Mouse (Mus musculus): ENCODE data around the gene Gsta4. TPM values are rescaled to one million over a fixed set of nuclear protein-coding genes. Genes with fewer than 3 reads are reported as not detected.

The Gsta4 gene
- total RNA-seq, 2 experiments from 2014 or later: 81.4 to 87.9 TPM

DNA sequence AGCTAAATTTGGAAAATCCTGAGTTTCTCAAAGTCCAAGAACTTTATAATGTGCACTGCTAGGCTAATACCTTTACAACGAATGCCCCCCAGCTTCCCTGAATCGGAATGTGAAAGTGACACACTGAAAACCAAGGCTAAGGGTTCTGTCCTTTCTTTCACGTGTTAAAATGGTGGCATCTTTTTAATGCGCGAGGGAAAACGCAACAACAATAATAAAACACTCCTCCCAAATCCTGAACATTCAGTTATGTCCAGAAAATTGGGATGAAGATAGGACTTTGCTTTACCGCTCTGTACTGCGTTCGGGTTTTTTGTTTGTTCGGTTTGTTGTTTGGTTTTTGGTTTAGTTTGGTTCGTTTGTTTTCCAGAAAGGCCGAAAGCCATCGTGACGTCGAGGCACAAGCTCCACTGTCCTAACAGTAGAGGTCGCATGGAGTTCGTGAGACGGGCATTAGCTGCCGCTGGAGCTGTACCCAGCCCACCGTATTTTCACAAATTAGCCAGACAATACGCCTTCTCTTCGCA is 6.3 kb upstream of the Gsta4 start:
- intact Hi-C loops (cut with DNase I): loop anchor here (2.0 to 10.0 kb wide), 2 partner anchors 15 to 421 kb away; partner anchors contain the start of gene Gclc

DNA sequence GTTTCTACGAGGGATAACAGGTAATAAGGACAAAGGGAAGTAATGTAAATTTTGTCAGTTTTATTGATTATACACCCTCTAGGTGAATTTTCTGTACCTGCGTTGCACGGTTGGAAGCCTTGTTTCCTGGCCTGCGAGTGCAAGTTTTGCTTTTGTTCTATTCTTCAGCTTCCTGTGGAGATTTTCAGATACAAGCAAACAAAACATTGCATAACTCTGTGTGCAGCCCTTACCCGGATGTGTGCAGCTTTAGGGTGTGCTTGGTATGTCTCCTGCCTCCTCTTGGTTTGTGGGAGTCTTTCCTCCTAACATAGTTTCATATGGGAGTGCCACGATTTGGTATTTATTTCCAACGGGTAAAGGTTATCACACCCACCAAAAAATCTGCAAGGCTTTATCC is 5.7 kb upstream of the Gsta4 start:
- DNase-seq (ENCODE audit: low spot score): no peak
- intact Hi-C loops (cut with DNase I): loop anchor here (2.0 to 10.0 kb wide), 2 partner anchors 14 to 422 kb away; partner anchors contain the start of gene Gclc

More for the DNA sequence above, 6.3 kb upstream of the Gsta4 start:
- peak; percentile 28 for DNase-seq (ENCODE audit: low spot score)

DNA sequence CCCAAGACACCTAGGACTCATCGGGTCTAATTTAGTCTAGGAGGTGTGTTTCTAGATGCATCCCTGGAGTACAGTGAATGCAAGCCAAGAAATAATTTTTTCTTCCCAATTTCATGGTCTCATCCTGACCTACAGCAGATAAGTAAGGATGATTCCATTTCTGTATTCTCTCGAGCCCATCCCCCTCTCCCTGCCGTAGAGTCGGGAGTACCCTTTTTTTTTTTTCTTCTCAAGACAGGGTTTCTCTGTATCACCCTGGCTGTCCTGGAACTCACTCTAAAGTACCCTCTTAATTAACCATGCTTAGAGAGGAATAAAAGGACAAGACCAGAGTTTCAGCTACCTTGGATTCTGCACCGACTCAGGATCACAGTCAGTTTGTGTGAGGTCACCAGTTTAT is 4.4 kb upstream of the Gsta4 start:
- intact Hi-C loops (cut with DNase I): loop anchor here (10.0 kb wide), 1 partner anchor 423 kb away; the partner anchor contains the start of gene Gclc
- DNase-seq (ENCODE audit: low spot score): no peak

DNA sequence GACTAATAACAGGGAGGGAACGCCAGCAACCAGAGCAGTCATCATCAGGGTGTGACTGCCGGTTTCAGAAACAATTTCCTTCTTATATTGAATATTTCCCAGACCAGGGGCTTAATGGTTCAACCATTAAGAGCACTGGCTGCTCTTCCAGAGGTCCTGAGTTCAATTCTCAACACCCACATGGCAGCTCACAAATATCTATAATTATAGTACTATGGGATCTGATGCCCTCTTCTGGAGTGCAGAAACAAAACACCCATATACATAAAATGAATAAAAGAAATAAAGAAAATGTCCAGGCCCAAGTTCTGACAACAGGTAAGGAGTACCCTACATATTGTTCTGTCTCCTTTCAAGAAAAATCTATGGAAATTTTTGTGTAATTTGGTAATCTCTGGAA is 3.5 kb upstream of the Gsta4 start:
- no peak for DNase-seq (ENCODE audit: low spot score)
- intact Hi-C loops (cut with DNase I): loop anchor here (10.0 kb wide), 1 partner anchor 424 kb away; the partner anchor contains the start of gene Gclc

DNA sequence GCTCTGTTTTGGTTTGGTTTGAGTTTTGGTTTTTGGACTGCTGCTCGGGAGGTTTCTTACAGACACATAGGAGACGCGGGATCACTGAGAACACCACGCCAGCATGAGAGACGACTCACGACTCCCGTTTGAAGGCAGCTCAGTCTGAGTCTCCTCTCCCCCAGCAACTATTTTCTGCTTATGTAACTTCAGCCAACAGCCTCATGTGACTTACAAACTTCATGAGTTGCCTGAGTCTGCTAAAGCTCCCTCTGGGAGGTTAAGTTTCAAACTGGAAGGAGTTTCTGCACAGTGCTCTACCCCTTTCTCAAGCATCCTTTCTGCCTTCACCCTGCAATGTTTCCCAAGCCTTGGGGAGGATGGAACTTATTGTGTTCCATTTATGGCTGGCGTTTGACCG is 3.1 kb downstream of the Gsta4 start:
- intact Hi-C loops (cut with DNase I): no loop called here
- no peak for DNase-seq (ENCODE audit: low spot score)

- DNase-seq (ENCODE audit: low spot score): no peak
- intact Hi-C loops (cut with DNase I): no loop called here
Observed at GRCm38 (mm10) chr9:78188910-78189309, 6.3 kb downstream of the Gsta4 start.

DNA sequence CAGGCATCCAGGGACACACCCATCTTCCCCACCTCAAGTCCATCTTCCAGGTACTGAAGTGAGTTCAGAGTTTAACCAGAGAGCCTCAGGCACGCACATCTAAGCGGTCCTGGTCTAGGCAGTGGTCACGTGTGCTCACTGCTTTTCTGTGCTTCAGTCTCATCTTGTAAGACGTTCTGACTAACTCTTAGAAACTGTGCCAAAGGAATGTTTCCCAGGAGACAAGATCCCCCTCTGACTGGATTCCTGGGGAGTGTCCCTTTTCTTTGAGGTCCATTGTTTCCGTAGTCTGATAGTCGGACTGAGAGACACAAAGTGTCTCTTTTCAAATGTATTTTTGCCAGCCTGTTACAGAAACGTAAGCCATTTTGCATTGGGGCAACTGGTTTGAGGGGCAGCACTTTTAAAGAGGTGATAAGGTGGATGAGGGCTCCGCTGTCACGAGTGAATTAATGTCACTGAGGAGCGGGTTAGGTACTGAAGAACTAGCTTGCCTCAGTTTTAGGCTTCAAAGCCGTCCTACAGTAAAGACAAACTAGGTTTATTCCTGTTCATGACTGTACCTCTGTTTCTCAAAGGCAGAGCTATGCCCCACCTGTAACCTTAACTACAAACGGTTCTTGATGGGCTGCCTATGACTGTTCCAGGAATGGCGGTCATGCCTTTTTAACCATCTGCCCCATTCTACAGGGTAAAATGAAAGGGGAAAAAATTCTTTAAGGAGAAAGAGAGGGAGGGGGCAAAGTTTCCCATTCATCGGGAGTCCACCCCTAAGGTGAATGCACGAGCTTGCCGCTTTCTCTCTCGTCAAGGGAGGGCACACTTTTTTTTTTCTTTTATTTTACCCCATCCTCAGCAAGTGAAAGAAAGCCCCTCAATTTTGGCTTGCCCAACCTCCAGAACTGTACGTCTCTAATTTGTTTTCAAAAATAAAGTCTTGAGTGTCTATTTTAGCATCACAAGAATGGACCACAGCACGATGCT is 8.4 kb downstream of the Gsta4 start:
- no peak for DNase-seq (ENCODE audit: low spot score)
- intact Hi-C loops (cut with DNase I): loop anchor here (2.0 kb wide), 1 partner anchor 14 kb away; no protein-coding TSS in a partner anchor

DNA sequence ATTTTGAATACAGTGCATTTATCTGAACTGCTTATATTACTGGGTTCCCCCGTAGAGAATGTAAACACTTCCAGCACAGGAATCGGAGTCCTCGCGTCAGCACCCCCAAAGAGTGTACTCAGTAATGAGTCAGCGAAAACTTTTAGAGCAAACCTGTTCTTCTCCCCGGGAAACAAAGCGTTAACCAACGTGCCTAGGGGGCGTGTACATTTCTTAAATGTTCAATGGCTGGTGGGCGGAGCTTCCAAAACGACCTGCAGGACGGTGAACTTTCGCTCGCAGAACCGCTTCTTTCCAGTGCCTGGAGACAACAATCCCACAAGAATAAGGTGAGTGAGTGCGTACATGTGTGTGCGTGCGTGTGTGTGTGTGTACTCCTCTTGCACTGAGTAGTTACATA is 9.2 kb downstream of the Gsta4 start:
- no peak for DNase-seq (ENCODE audit: low spot score)
- intact Hi-C loops (cut with DNase I): loop anchor here (2.0 kb wide), 1 partner anchor 15 kb away; no protein-coding TSS in a partner anchor

DNA sequence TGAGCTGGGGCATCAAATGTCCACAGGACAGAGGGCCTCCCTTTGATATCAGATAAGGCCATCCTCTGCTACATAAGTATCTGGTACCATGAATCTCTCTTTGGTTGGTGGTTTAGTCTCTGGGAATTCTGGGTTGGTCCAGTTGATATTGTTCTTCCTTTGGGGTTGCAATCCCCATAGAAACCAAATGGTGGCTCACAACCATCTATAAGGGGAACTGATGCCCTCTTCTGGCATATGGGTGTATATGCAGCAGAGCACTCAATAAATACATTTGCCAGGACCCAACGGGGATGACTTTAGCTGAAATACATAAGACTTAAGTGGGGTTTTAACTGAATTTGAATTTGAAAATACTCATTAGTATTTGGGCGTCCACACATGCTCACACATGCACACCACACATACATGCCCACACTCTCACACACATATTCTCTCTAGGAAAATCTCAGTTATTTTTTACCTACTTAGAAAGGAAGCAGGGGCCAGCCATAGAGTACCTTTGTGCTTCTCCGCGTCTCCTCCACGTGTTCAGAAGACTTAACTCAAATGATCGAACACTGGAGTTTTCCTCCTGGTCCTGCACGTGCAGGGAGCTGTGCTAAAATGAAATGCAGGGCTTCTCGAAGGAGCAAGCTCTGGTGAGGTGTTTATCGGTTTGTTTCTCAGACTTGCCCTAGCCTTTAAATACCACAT is 11.5 kb downstream of the Gsta4 start:
- DNase-seq (ENCODE audit: low spot score): no peak
- intact Hi-C loops (cut with DNase I): loop anchor here (1.0 kb wide), 1 partner anchor 85 kb away; the partner anchor contains the start of genes Fbxo9 and Ick

- DNase-seq (ENCODE audit: low spot score): no peak
- intact Hi-C loops (cut with DNase I): no loop called here
Observed at GRCm38 (mm10) chr9:78195034-78195433, 12.5 kb downstream of the Gsta4 start.

- DNase-seq (ENCODE audit: low spot score): no peak
- intact Hi-C loops (cut with DNase I): no loop called here
Observed at GRCm38 (mm10) chr9:78197801-78198200, 15.2 kb downstream of the Gsta4 start.

GRCm38 (mm10) chr9:78204194-78204593 is 21.6 kb downstream of the Gsta4 start:
- intact Hi-C loops (cut with DNase I): no loop called here
- no peak for DNase-seq (ENCODE audit: low spot score)

DNA sequence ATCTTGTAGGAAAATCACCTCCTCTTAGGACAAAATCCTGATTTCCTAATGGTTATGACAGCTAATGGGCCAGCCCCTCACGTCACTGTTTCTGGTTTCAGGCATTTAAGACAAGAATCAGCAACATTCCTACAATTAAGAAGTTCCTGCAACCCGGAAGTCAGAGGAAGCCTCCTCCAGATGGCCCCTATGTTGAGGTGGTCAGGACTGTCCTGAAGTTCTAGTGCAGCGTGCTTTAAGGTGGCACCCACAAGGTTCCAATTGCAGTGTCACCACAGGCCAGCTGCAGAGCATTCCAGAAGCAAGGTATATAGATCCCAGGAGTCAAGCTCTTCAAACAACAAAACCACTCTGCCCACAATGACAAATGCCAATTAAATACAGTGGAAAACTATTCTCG is 26.4 kb downstream of the Gsta4 start:
- no peak for DNase-seq (ENCODE audit: low spot score)

GRCm38 (mm10) chr9:78210079-78210478 is 27.5 kb downstream of the Gsta4 start:
- no peak for DNase-seq (ENCODE audit: low spot score)
- intact Hi-C loops (cut with DNase I): no loop called here

More for the DNA sequence above, 26.4 kb downstream of the Gsta4 start:
- intact Hi-C loops (cut with DNase I): no loop called here

- DNase-seq (ENCODE audit: low spot score): no peak
- intact Hi-C loops (cut with DNase I): no loop called here
Observed at GRCm38 (mm10) chr9:78210821-78211220, 28.2 kb downstream of the Gsta4 start.

DNA sequence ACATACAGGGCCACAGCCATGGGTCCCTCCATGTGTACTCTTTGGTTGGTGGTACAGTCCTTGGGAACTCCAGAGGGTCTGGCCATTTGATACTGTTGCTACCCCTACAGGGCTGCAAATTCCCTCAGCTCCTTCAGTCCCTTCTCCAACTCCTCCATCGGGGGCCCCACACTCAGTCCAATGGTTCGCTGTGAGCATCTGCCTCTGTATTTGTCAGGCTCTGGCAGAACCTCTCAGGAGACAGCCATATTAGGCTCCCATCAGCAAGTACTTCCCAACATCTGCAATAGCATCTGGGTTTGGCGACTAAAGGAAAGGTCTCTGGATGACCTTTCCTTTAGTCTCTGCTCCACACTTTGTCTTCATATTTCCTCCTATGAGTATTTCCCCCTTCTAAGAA is 28.9 kb downstream of the Gsta4 start:
- no peak for DNase-seq (ENCODE audit: low spot score)
- intact Hi-C loops (cut with DNase I): no loop called here

DNA sequence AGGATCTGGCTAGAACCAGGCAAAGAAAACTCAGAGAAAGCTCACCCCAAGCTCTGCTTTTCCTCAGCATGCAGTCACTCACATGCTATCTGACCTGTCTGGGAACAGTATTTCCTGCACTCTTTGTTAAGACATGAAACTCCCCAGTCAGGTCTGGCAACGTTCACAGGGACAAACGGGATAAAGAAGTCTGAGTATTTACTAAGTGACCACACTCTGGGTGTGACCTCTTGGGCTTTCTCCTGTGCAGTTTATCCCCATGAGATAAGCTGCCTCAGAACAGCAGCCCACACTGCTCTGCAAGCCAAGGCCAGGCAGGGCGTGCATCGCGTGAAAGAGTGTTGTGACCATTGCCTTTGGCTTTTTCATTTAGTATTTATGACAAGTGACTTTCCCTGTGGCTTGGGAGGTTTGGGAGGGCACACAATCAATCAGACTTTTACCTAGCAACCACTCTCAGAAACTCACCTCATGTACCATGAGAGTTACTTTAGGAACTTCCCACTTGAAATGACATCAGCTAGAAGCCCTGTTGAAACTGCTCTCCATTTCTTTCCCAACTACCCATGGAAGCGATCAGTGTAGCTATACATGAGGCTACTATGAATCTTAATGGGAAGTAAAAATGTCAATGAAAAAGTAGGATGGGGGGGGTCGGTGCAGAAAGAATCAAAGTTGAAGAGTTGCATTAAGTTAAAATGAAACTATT is 29.9 kb downstream of the Gsta4 start:
- DNase-seq (ENCODE audit: low spot score): peak; percentile 32
- intact Hi-C loops (cut with DNase I): no loop called here

- no peak for DNase-seq (ENCODE audit: low spot score)
- intact Hi-C loops (cut with DNase I): no loop called here
Observed at GRCm38 (mm10) chr9:78217074-78217473, 34.5 kb downstream of the Gsta4 start.

DNA sequence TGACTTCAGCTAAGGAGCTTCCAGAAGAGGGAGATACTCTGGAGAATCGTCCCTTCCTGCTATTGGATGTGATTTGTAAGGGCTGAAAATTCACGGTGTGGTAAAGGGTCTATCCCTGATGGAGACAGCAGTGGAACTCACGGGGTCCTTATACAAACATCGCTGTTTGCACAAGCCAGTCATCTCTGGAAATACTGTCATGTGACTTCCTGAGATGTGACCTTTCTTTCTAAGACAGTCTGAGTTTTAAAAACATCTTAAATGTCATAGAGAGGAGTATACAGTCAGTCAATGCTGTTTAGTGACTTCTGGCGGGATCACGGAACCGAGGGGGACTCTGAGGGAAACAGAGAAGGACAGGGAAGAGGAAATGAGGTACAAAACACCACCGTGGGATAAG is 40.0 kb downstream of the Gsta4 start:
- DNase-seq (ENCODE audit: low spot score): no peak

More for the DNA sequence above, 40.0 kb downstream of the Gsta4 start:
- intact Hi-C loops (cut with DNase I): no loop called here

All from heart, postnatal 25 days (tissue).